Mouse (Mus musculus) MEL (cell line): Measurements from ENCODE around the gene Cmpk1.

Experiments used
- CHD2 ChIP-seq: IDR thresholded peaks from 2 replicates; pipeline ENCODE4 v1.6.1; 2011; ENCODE audit warnings: low read length, improper control_type of control experiment
- CTCF ChIP-seq, 3 experiments: IDR thresholded peaks in 2 of 3; conservative IDR thresholded peaks in 1 of 3; 2 replicates each; pipeline ENCODE4 v1.5.1; 2011 to 2012; ENCODE audit warnings: low read length in 3 of 3, low read depth in 2 of 3, mild to moderate bottlenecking in 2 of 3, improper control_type of control experiment in 1 of 3, inconsistent platforms in 1 of 3, mixed read lengths in 1 of 3, moderate library complexity in 1 of 3; ENCODE audit not compliant: control insufficient read depth in 1 of 3, insufficient read depth in 1 of 3, poor library complexity in 1 of 3, severe bottlenecking in 1 of 3
- E2F4 ChIP-seq: IDR thresholded peaks from 2 replicates; pipeline ENCODE4 v1.6.1; 2011; ENCODE audit warnings: low read depth, low read length, improper control_type of control experiment, borderline replicate concordance
- GATA1 ChIP-seq: IDR thresholded peaks from 2 replicates; pipeline ENCODE4 v1.6.1; 2011; ENCODE audit warnings: low read depth, low read length, improper control_type of control experiment
- KAT2A ChIP-seq: conservative IDR thresholded peaks from 2 replicates; pipeline ENCODE4 v1.6.1; 2012; ENCODE audit warnings: low read depth, low read length, improper control_type of control experiment, inconsistent platforms
- MAFK ChIP-seq: IDR thresholded peaks from 2 replicates; pipeline ENCODE4 v1.6.1; 2011; ENCODE audit warnings: low read depth, mild to moderate bottlenecking, low read length, improper control_type of control experiment, borderline replicate concordance
- MAX ChIP-seq: IDR thresholded peaks from 2 replicates; pipeline ENCODE4 v1.6.1; 2011; ENCODE audit warnings: low read length, improper control_type of control experiment
- MAZ ChIP-seq: IDR thresholded peaks from 2 replicates; pipeline ENCODE4 v1.6.1; 2012; ENCODE audit warnings: low read depth, mild to moderate bottlenecking, inconsistent platforms, low read length, improper control_type of control experiment
- NELFE ChIP-seq: IDR thresholded peaks from 2 replicates; pipeline ENCODE4 v1.6.1; 2011; ENCODE audit warnings: low read depth, low read length, improper control_type of control experiment
- POLR2A ChIP-seq, 2 experiments: IDR thresholded peaks; 2 replicates each; pipeline ENCODE4 v1.6.1; 2011 to 2012; ENCODE audit warnings: low read length in 2 of 2, mild to moderate bottlenecking in 2 of 2, control low read depth in 1 of 2, improper control_type of control experiment in 1 of 2, low read depth in 1 of 2, moderate library complexity in 1 of 2; ENCODE audit not compliant: control insufficient read depth in 1 of 2, insufficient read depth in 1 of 2, poor library complexity in 1 of 2
- TBP ChIP-seq: IDR thresholded peaks from 2 replicates; pipeline ENCODE4 v1.8.0; 2011; ENCODE audit warnings: low read depth, low read length, improper control_type of control experiment
- TCF12 ChIP-seq: IDR thresholded peaks from 2 replicates; pipeline ENCODE4 v1.6.1; 2014; ENCODE audit warnings: low read depth, mild to moderate bottlenecking, inconsistent platforms, low read length, improper control_type of control experiment, moderate library complexity
- USF1 ChIP-seq: IDR thresholded peaks from 2 replicates; pipeline ENCODE4 v1.6.1; 2014; ENCODE audit warnings: low read depth, mild to moderate bottlenecking, inconsistent platforms, low read length, improper control_type of control experiment, moderate library complexity
- ZKSCAN1 ChIP-seq: IDR thresholded peaks from 2 replicates; pipeline ENCODE4 v1.6.1; 2012; ENCODE audit warnings: low read depth, mild to moderate bottlenecking, inconsistent platforms, low read length, improper control_type of control experiment, moderate library complexity

DNA sequence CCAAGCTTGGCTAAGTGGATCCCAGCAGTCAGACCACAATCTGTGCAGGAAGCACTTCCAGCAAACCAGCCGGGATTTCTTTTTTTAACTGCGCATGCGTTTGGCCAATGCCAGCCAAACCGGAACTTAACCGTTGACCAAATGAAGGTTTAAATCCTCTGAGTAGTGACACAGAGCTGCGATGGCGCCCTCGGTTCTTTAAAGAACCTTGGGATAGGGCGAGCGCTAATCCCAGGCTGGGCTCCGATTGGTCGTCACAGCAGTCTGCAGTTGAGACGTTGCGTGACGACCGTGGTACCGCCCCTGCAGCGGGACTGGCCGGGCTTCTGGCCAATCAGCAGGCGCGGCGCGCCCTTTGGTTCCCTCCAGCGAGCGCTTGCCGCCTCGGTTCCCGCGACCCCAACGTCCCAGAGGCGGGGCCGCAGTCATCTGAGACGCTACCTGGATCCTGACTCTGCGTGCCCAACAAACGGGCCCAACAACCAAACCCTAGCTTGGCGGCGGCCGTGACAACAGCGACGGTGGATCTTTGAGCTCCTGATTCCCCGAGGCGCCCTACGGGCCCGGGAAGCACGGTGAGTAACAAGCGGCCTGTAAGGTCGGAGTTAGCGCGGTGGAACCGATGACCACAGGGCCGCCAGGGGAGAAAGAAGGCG is 12.9 kb upstream of the Cmpk1 start, which contains the start of gene Stil:
- no peak for TF ChIP-seq CTCF (IDR thresholded peaks at IDR 0.05 in 2 of 3, conservative IDR thresholded peaks at IDR 0.05 in 1 of 3; ENCODE audit: control insufficient read depth in 1 of 3, insufficient read depth in 1 of 3, low read depth in 2 of 3, low read length in 3 of 3, poor library complexity in 1 of 3, severe bottlenecking in 1 of 3)
- TF ChIP-seq MAX, result peak; percentile 54; the same call in 1 of the 2 replicates
- peak; percentile 4; the same call in 1 of the 2 replicates for TF ChIP-seq TCF12
- 0 out of 2 replicates have a peak, but pooled peaks have one; percentile 27 for TF ChIP-seq USF1
- TF ChIP-seq E2F4, result peak; percentile 93
- TF ChIP-seq GATA1, result no peak
- peak; percentile 75 for TF ChIP-seq NELFE
- no peak for TF ChIP-seq CHD2
- no peak for TF ChIP-seq MAFK
- TF ChIP-seq KAT2A, result peak; percentile 32
- no peak for TF ChIP-seq MAZ
- 0 out of 2 replicates have a peak, but pooled peaks have one; percentile 49 for TF ChIP-seq TBP
- TF ChIP-seq ZKSCAN1, result no peak
- TF ChIP-seq POLR2A (IDR thresholded peaks at IDR 0.05; ENCODE audit: control insufficient read depth in 1 of 2, insufficient read depth in 1 of 2, low read depth in 1 of 2, low read length in 2 of 2, poor library complexity in 1 of 2), result peak; percentile 50 to 78; a peak in 2 of 4 replicates
